Mouse (Mus musculus): ENCODE results near the gene Mrfap1. TPM values are rescaled to one million over a fixed set of nuclear protein-coding genes. Genes with fewer than 3 reads are reported as not detected.

Gene Mrfap1
- total and polyA plus RNA-seq, 2 experiments from 2014 or later, result 353 to 477 TPM

DNA sequence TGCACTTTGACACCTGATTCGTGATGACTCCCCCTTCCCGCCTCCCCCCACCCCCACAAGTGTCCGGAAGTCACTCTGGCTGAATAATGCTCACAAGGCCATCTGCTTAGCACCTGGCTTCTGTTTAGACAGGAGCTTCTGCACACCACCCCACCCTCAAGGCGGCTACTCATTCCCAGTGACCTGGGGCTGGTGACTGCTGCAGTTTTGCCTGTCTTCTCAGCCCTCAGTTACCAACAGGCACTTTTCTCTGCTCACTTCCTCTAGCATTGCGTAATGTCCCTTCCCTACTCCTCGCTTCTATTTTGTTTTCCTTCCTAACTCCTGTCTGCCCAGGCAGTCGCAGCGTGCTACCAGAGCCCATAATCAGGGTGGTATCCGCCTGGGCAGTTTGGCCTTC is 4.7 kb downstream of the Mrfap1 start:
- ATAC-seq (no peak), DNase-seq (no peak)
- Histone ChIP-seq H3K9me3 (ENCODE audit: low read length) (no peaks in the 10 kb centered on the region), H3K4me3 (ENCODE audit: low read depth, low read length) (no peak overlapping the region), H3K36me3 (ENCODE audit: insufficient read depth) (peaks cover 13% of the 10 kb centered on the region; the same call in 1 of the 2 replicates), H3K9ac (no peak overlapping the region), H3K27me3 (ENCODE audit: insufficient read depth, low read length) (no peaks in the 10 kb centered on the region), H3K4me1 (ENCODE audit: insufficient read depth) (0 out of 2 replicates have a peak, but pooled peaks cover under 1% of the 10 kb centered on the region), H3K27ac (ENCODE audit: low read depth, low read length) (no peak overlapping the region), H3K4me2 (ENCODE audit: low read depth) (no peak overlapping the region)
- no peak for TF ChIP-seq CTCF (IDR thresholded peaks at IDR 0.05; ENCODE audit: low read depth)
- WGBS, result 91% methylated on average over 9 of the region's 9 CpGs

- TF ChIP-seq CTCF (IDR thresholded peaks at IDR 0.05; ENCODE audit: low read depth), result no peak
- DNase-seq, result no peak
- no peak overlapping the region for H3K4me3 ChIP-seq (ENCODE audit: low read depth, low read length)
- H3K4me1 ChIP-seq (ENCODE audit: insufficient read depth), result no peaks in the 10 kb centered on the region
- no peak overlapping the region for H3K9ac ChIP-seq
- 91% methylated on average over 5 of the region's 5 CpGs for WGBS
- H3K27me3 ChIP-seq (ENCODE audit: insufficient read depth, low read length), result no peaks in the 10 kb centered on the region
- no peaks in the 10 kb centered on the region for H3K9me3 ChIP-seq (ENCODE audit: low read length)
- no peak overlapping the region for H3K4me2 ChIP-seq (ENCODE audit: low read depth)
- no peak for ATAC-seq
- H3K27ac ChIP-seq (ENCODE audit: low read depth, low read length), result no peak overlapping the region
- no peaks in the 10 kb centered on the region for H3K36me3 ChIP-seq (ENCODE audit: insufficient read depth)
Measured at GRCm38 (mm10) chr5:36786052-36786451, 10.5 kb downstream of the Mrfap1 start.

DNA sequence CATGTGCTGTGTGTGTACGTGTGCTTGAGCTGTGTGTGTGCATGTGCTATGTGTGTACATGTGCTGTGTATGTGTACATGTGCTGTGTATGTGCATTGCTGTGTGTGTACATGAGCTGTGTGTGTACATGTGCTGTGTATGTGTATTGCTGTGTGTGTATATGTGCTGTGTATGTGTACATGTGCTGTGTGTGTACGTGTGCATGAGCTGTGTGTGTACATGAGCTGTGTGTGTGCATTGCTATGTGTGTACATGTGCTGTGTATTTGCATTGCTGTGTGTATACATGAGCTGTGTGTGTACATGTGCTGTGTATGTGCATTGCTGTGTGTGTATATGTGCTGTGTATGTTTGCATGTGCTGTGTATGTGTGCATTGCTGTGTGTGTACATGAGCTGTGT is 17.1 kb downstream of the Mrfap1 start:
- ATAC-seq, result no peak
- Histone ChIP-seq H3K27ac (ENCODE audit: low read depth, low read length) (no peak overlapping the region), H3K9me3 (ENCODE audit: low read length) (no peaks in the 10 kb centered on the region), H3K27me3 (ENCODE audit: insufficient read depth, low read length) (no peaks in the 10 kb centered on the region), H3K36me3 (ENCODE audit: insufficient read depth) (no peaks in the 10 kb centered on the region), H3K4me2 (ENCODE audit: low read depth) (no peak overlapping the region), H3K4me3 (ENCODE audit: low read depth, low read length) (no peak overlapping the region), H3K9ac (no peak overlapping the region), H3K4me1 (ENCODE audit: insufficient read depth) (no peaks in the 10 kb centered on the region)
- no peak for TF ChIP-seq CTCF (IDR thresholded peaks at IDR 0.05; ENCODE audit: low read depth)
- 84% methylated on average over 2 of the region's 2 CpGs for WGBS
- no peak for DNase-seq

GRCm38 (mm10) chr5:36778901-36779300 is 17.7 kb downstream of the Mrfap1 start:
- no peak for DNase-seq
- Histone ChIP-seq H3K4me1 (ENCODE audit: insufficient read depth) (no peaks in the 10 kb centered on the region), H3K4me2 (ENCODE audit: low read depth) (no peak overlapping the region), H3K36me3 (ENCODE audit: insufficient read depth) (no peaks in the 10 kb centered on the region), H3K9ac (no peak overlapping the region), H3K27me3 (ENCODE audit: insufficient read depth, low read length) (no peaks in the 10 kb centered on the region), H3K4me3 (ENCODE audit: low read depth, low read length) (no peak overlapping the region), H3K9me3 (ENCODE audit: low read length) (no peaks in the 10 kb centered on the region), H3K27ac (ENCODE audit: low read depth, low read length) (no peak overlapping the region)
- WGBS, result 94% methylated on average over 1 of the region's 2 CpGs
- TF ChIP-seq CTCF (IDR thresholded peaks at IDR 0.05; ENCODE audit: low read depth), result no peak
- no peak for ATAC-seq

DNA sequence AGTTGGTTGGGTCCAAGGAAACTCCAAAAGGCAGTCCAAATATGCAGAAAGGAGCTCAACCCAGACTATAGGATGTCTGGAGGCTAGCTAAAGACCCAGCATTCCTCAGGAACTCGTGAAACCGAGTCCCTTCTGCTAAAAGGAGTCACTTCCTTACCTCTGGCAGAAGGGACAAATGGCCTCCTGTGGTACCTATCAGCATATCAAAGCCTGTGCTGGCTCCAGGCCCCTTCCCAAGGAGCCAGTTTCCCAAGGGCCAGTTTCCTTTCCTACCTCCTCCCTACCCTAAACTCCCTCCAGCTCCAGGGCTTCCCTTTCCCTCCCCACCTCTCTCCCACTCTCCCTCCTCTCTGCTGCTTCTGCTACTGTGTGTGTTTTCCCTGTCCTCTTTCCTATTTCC is 19.4 kb downstream of the Mrfap1 start:
- no peak overlapping the region for H3K9ac ChIP-seq
- no peak overlapping the region for H3K4me3 ChIP-seq (ENCODE audit: low read depth, low read length)
- no peaks in the 10 kb centered on the region for H3K9me3 ChIP-seq (ENCODE audit: low read length)
- 0% methylated on average over 2 of the region's 2 CpGs for WGBS
- TF ChIP-seq CTCF (IDR thresholded peaks at IDR 0.05; ENCODE audit: low read depth), result no peak
- ATAC-seq, result no peak
- H3K27ac ChIP-seq (ENCODE audit: low read depth, low read length), result no peak overlapping the region
- no peak overlapping the region for H3K4me2 ChIP-seq (ENCODE audit: low read depth)
- no peaks in the 10 kb centered on the region for H3K36me3 ChIP-seq (ENCODE audit: insufficient read depth)
- DNase-seq, result no peak
- H3K4me1 ChIP-seq (ENCODE audit: insufficient read depth), result no peaks in the 10 kb centered on the region
- H3K27me3 ChIP-seq (ENCODE audit: insufficient read depth, low read length), result no peaks in the 10 kb centered on the region

GRCm38 (mm10) chr5:36776021-36776575 is 20.5 kb downstream of the Mrfap1 start:
- no peak overlapping the region for H3K4me2 ChIP-seq (ENCODE audit: low read depth)
- TF ChIP-seq CTCF (IDR thresholded peaks at IDR 0.05; ENCODE audit: low read depth), result no peak
- no peak overlapping the region for H3K27ac ChIP-seq (ENCODE audit: low read depth, low read length)
- DNase-seq (no peak), ATAC-seq (no peak)
- no peaks in the 10 kb centered on the region for H3K9me3 ChIP-seq (ENCODE audit: low read length)
- 22% methylated on average over 9 of the region's 9 CpGs for WGBS
- H3K4me3 ChIP-seq (ENCODE audit: low read depth, low read length), result no peak overlapping the region
- no peak overlapping the region for H3K9ac ChIP-seq
- H3K36me3 ChIP-seq (ENCODE audit: insufficient read depth), result no peaks in the 10 kb centered on the region
- H3K4me1 ChIP-seq (ENCODE audit: insufficient read depth), result no peaks in the 10 kb centered on the region
- H3K27me3 ChIP-seq (ENCODE audit: insufficient read depth, low read length), result no peaks in the 10 kb centered on the region

DNA sequence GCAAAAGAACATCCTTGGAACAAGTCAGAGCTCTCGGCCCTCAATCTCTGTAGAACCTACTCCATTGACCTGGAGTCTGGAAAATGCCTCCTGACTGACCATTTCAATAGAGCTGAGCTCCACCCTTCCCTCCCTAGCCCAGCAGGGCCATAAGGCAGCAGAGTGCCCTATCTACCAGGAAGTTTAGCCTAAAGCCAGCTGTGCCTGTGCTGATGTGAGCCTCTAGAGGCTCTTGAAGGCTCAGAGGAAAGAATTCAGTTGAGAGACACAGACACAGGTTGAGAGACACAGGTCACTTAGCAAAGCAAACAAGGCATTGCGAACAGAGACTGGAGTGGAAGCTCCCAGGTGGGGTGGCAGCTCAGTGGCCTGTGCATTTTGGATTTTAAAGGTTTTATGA is 21.3 kb downstream of the Mrfap1 start:
- no peak overlapping the region for H3K4me3 ChIP-seq (ENCODE audit: low read depth, low read length)
- H3K27me3 ChIP-seq (ENCODE audit: insufficient read depth, low read length), result no peaks in the 10 kb centered on the region
- no peak overlapping the region for H3K9ac ChIP-seq
- no peak for TF ChIP-seq CTCF (IDR thresholded peaks at IDR 0.05; ENCODE audit: low read depth)
- H3K4me2 ChIP-seq (ENCODE audit: low read depth), result no peak overlapping the region
- no peaks in the 10 kb centered on the region for H3K9me3 ChIP-seq (ENCODE audit: low read length)
- no peaks in the 10 kb centered on the region for H3K4me1 ChIP-seq (ENCODE audit: insufficient read depth)
- no peaks in the 10 kb centered on the region for H3K36me3 ChIP-seq (ENCODE audit: insufficient read depth)
- no peak for DNase-seq
- WGBS, result 87% methylated on average over 2 of the region's 2 CpGs
- H3K27ac ChIP-seq (ENCODE audit: low read depth, low read length), result no peak overlapping the region
- no peak for ATAC-seq
